Mouse (Mus musculus): ENCODE results near the gene Vmn1r234.
"Not testable (repeated sequence)": the region's sequence is repeated elsewhere in the genome, so short reads cannot be mapped to it uniquely, and the experiment has no call there.

The Vmn1r234 gene

GRCm38 (mm10) chr17:21225787-21226186 is at the start of gene Vmn1r234:
TSS of gene Vmn1r234 (plus strand) at chr17:21226087.
- no peak for DNase-seq (ENCODE audit: low spot score)

- not testable (repeated sequence) for DNase-seq (ENCODE audit: low spot score)
These were observed 14.8 kb upstream of the Vmn1r234 start for GRCm38 (mm10) chr17:21211081-21211480.

- DNase-seq (ENCODE audit: low spot score), result peak; percentile 31
These were observed 5.8 kb downstream of the Vmn1r234 start for GRCm38 (mm10) chr17:21231654-21232053.

GRCm38 (mm10) chr17:21256111-21256510 is 30.2 kb downstream of the Vmn1r234 start, which contains the start of gene Vmn1r235:
TSS of gene Vmn1r235 (plus strand) at chr17:21256411.
- no peak for DNase-seq (ENCODE audit: low spot score)

GRCm38 (mm10) chr17:21272103-21272502 is 46.2 kb downstream of the Vmn1r234 start:
- peak; percentile 26 for DNase-seq (ENCODE audit: low spot score)

- no peak for DNase-seq (ENCODE audit: low spot score)
These were observed 56.8 kb downstream of the Vmn1r234 start, which contains the start of gene Vmn1r236 for GRCm38 (mm10) chr17:21282642-21283041. TSS of gene Vmn1r236 (plus strand) at chr17:21282942.

- DNase-seq (ENCODE audit: low spot score), result no peak
These were observed 58.5 kb downstream of the Vmn1r234 start for GRCm38 (mm10) chr17:21284395-21284794.
